ENCODE assay signal across 8 mouse cellular contexts in the genomic region with DNA sequence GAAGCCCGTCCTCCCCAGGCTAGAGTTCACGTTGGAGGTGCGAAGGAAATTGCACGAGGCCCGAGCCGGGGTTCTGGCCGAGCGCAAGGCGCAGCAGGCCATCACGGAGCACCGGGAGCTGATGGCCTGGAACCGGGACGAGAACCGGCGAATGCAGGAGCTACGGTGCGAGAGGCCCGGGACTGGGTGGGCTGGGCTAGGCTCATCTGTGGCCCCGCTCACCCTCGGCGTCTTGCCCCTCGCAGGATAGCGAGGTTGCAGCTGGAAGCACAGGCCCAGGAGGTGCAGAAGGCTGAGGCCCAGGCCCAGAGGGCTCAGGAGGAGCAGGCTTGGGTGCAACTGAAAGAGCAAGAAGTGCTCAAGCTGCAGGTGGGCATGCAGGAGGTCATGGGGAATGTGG. TPM values are rescaled to one million over a fixed set of nuclear protein-coding genes. Genes with fewer than 3 reads are reported as not detected.
DNase-seq lines count a peak whose midpoint lies in the region; ATAC-seq lines count a peak whose summit lies in the region.

No protein-coding gene starts in this region.

- H3K4me2 ChIP-seq in lung, embryonic 16.5 days (ENCODE audit: low read depth, low read length): peak overlapping the region; percentile 80
- H3K4me2 ChIP-seq in forebrain, embryonic 12.5 days: peak overlapping the region; percentile 92
- H3K4me2 ChIP-seq in liver, embryonic 11.5 days: peak overlapping the region; percentile 90
- H3K4me2 ChIP-seq in stomach, embryonic 16.5 days (ENCODE audit: low read depth, low read length): peak overlapping the region; percentile 94

- H3K4me3 ChIP-seq in lung, embryonic 16.5 days (ENCODE audit: low read length): peak overlapping the region; percentile 94
- H3K4me3 ChIP-seq in forebrain, embryonic 12.5 days (replicated peaks): peak overlapping the region; percentile 92
- peak overlapping the region; percentile 77 for H3K4me3 ChIP-seq in liver, embryonic 11.5 days (ENCODE audit: low read depth, low read length)
- H3K4me3 ChIP-seq in stomach, embryonic 16.5 days (replicated peaks; ENCODE audit: low read length): peak overlapping the region; percentile 81

- no peaks in the 10 kb centered on the region for H3K9me3 ChIP-seq in lung, embryonic 16.5 days (ENCODE audit: control insufficient read depth, low read length)
- no peaks in the 10 kb centered on the region for H3K9me3 ChIP-seq in forebrain, embryonic 12.5 days
- H3K9me3 ChIP-seq in liver, embryonic 11.5 days (ENCODE audit: control insufficient read depth, low read length): no peaks in the 10 kb centered on the region
- H3K9me3 ChIP-seq in stomach, embryonic 16.5 days (replicated peaks; ENCODE audit: control insufficient read depth, low read length): no peaks in the 10 kb centered on the region

- no peak overlapping the region for H3K27ac ChIP-seq in lung, embryonic 16.5 days (ENCODE audit: low read length)
- H3K27ac ChIP-seq in forebrain, embryonic 12.5 days: no peak overlapping the region
- peak overlapping the region; percentile 43; the same call in 1 of the 2 replicates for H3K27ac ChIP-seq in liver, embryonic 11.5 days (ENCODE audit: low read depth, low read length)
- peak overlapping the region; percentile 25; the same call in 1 of the 2 replicates for H3K27ac ChIP-seq in stomach, embryonic 16.5 days (ENCODE audit: low read length)

- H3K36me3 ChIP-seq in lung, embryonic 16.5 days (ENCODE audit: control insufficient read depth, insufficient read depth, low read length): peaks cover 6% of the 10 kb centered on the region
- H3K36me3 ChIP-seq in forebrain, embryonic 12.5 days (replicated peaks): peaks cover 18% of the 10 kb centered on the region
- H3K36me3 ChIP-seq in liver, embryonic 11.5 days (ENCODE audit: control insufficient read depth, insufficient read depth, low read length): peaks cover 9% of the 10 kb centered on the region
- no peaks in the 10 kb centered on the region for H3K36me3 ChIP-seq in stomach, embryonic 16.5 days (ENCODE audit: control insufficient read depth, insufficient read depth, low read length)

- WGBS in lung, embryonic 16.5 days: 0% methylated on average over 23 of the region's 23 CpGs
- under 1% methylated on average over 23 of the region's 23 CpGs for WGBS in forebrain, embryonic 12.5 days
- under 1% methylated on average over 23 of the region's 23 CpGs for WGBS in liver, embryonic 11.5 days
- under 1% methylated on average over 23 of the region's 23 CpGs for WGBS in stomach, embryonic 16.5 days

- peaks cover 10% of the 10 kb centered on the region for H3K4me1 ChIP-seq in lung, embryonic 16.5 days (replicated peaks; ENCODE audit: control insufficient read depth, insufficient read depth, low read length)
- H3K4me1 ChIP-seq in forebrain, embryonic 12.5 days: peaks cover 21% of the 10 kb centered on the region
- peaks cover 12% of the 10 kb centered on the region for H3K4me1 ChIP-seq in liver, embryonic 11.5 days (replicated peaks; ENCODE audit: control insufficient read depth, insufficient read depth, low read length)
- H3K4me1 ChIP-seq in stomach, embryonic 16.5 days (ENCODE audit: control insufficient read depth, insufficient read depth, low read length): peaks cover 14% of the 10 kb centered on the region

- ATAC-seq in lung, embryonic 16.5 days (ENCODE audit: low read depth): peak; percentile 21
- peak; percentile 33 for ATAC-seq in forebrain, embryonic 12.5 days (ENCODE audit: low FRiP score)
- ATAC-seq in liver, embryonic 11.5 days (replicated peaks; ENCODE audit: low FRiP score): peak; percentile 11
- no peak for ATAC-seq in stomach, embryonic 16.5 days (ENCODE audit: insufficient read depth, low FRiP score)

- peak overlapping the region; percentile 92 for H3K9ac ChIP-seq in lung, embryonic 16.5 days (ENCODE audit: low read length)
- H3K9ac ChIP-seq in forebrain, embryonic 12.5 days: peak overlapping the region; percentile 83
- peak overlapping the region; percentile 81 for H3K9ac ChIP-seq in liver, embryonic 11.5 days (ENCODE audit: low read depth, low read length)
- peak overlapping the region; percentile 86 for H3K9ac ChIP-seq in stomach, embryonic 16.5 days (ENCODE audit: low read length)

- peak; percentile 45 for DNase-seq in cerebellum, adult 11-12 months
- no peak for DNase-seq in cerebellum, postnatal 36 days
- DNase-seq in lung, adult 18-20 months: no peak
- DNase-seq in liver, embryonic 11.5 days (ENCODE audit: low spot score): no peak
- DNase-seq in embryo, embryonic 10.5 days (ENCODE audit: low spot score): no peak

- H3K27me3 ChIP-seq in lung, embryonic 16.5 days (ENCODE audit: control insufficient read depth, insufficient read depth, low read depth, low read length): no peaks in the 10 kb centered on the region
- no peaks in the 10 kb centered on the region for H3K27me3 ChIP-seq in forebrain, embryonic 12.5 days
- H3K27me3 ChIP-seq in liver, embryonic 11.5 days (replicated peaks; ENCODE audit: control insufficient read depth, insufficient read depth, low read length): no peaks in the 10 kb centered on the region
- no peaks in the 10 kb centered on the region for H3K27me3 ChIP-seq in stomach, embryonic 16.5 days (ENCODE audit: control insufficient read depth, insufficient read depth, low read length)

RNA-seq across cellular contexts. Expression of gene Mrps26, which starts 0.5 kb away (rescaled TPM):
- 71.8 and 78.7 TPM in 2 replicates for polyA plus RNA-seq in lung, embryonic 16.5 days (2015; fragmentation: Nextera tagmentation; extraction: Ambion mirVana)
- 67.0 and 70.9 TPM in 2 replicates for polyA plus RNA-seq in forebrain, embryonic 12.5 days (2016; fragmentation: Nextera tagmentation; extraction: Ambion mirVana)
- polyA plus RNA-seq in liver, embryonic 11.5 days (2014; fragmentation: Nextera tagmentation; extraction: Ambion mirVana): 119 and 122 TPM in 2 replicates
- polyA plus RNA-seq in stomach, embryonic 16.5 days (2015; fragmentation: Nextera tagmentation; extraction: Ambion mirVana): 69.6 and 82.3 TPM in 2 replicates

RNA-seq across cellular contexts. Expression of gene Oxt, which starts 11.9 kb away (rescaled TPM):
- polyA plus RNA-seq in lung, embryonic 16.5 days (2015; fragmentation: Nextera tagmentation; extraction: Ambion mirVana): not detected in 2 replicates
- not detected in 2 replicates for polyA plus RNA-seq in forebrain, embryonic 12.5 days (2016; fragmentation: Nextera tagmentation; extraction: Ambion mirVana)
- polyA plus RNA-seq in liver, embryonic 11.5 days (2014; fragmentation: Nextera tagmentation; extraction: Ambion mirVana): not detected in 2 replicates
- not detected in 2 replicates for polyA plus RNA-seq in stomach, embryonic 16.5 days (2015; fragmentation: Nextera tagmentation; extraction: Ambion mirVana)

RNA-seq across cellular contexts. Expression of gene Avp, which starts 18.3 kb away (rescaled TPM):
- polyA plus RNA-seq in lung, embryonic 16.5 days (2015; fragmentation: Nextera tagmentation; extraction: Ambion mirVana): not detected in 2 replicates
- not detected in 2 replicates for polyA plus RNA-seq in forebrain, embryonic 12.5 days (2016; fragmentation: Nextera tagmentation; extraction: Ambion mirVana)
- not detected in 2 replicates for polyA plus RNA-seq in liver, embryonic 11.5 days (2014; fragmentation: Nextera tagmentation; extraction: Ambion mirVana)
- polyA plus RNA-seq in stomach, embryonic 16.5 days (2015; fragmentation: Nextera tagmentation; extraction: Ambion mirVana): not detected in 2 replicates

Comparison
In these comparisons a context has a peak if more than half of its experiments do, and no peak if none do; other contexts are left out.
1. H3K27ac ChIP-seq: peak in liver, embryonic 11.5 days (single experiment) and stomach, embryonic 16.5 days (single experiment); none in lung, embryonic 16.5 days (single experiment) and forebrain, embryonic 12.5 days (single experiment).
2. Peak in every context shown above with its lines, with median percentiles within 50 percentile points of each other: H3K4me2 ChIP-seq, H3K4me3 ChIP-seq and H3K9ac ChIP-seq.